Mouse (Mus musculus) forebrain, embryonic 14.5 days (tissue): ENCODE data around the gene Lce3d. TPM values are rescaled to one million over a fixed set of nuclear protein-coding genes. Genes with fewer than 3 reads are reported as not detected.

Source experiments
- ATAC-seq: fragments of 200-750 bp; cut with Nextera tagmentation; 2 replicates; pipeline ENCODE4 v1.8.0; 2017; ENCODE audit warnings: mild to moderate bottlenecking, moderate library complexity
- DNase-seq: peaks from one replicate; pipeline ENCODE4 v3.0.0-alpha.2; 2015; ENCODE audit warnings: low spot score
- H3K27ac ChIP-seq: fragments of 300-500 bp; sonication (generic); 2 replicates; pipeline ENCODE4 v1.5.1; 2014; ENCODE audit warnings: low read depth, mild to moderate bottlenecking, control low read depth, low read length, moderate library complexity
- H3K27me3 ChIP-seq: fragments of 300-500 bp; sonication (generic); replicated peaks from 2 replicates; pipeline ENCODE4 v1.6.1; 2014; ENCODE audit warnings: low read length, control low read depth, mixed read lengths; ENCODE audit not compliant: control insufficient read depth, insufficient read depth
- H3K36me3 ChIP-seq: fragments of 300-500 bp; sonication (generic); 2 replicates; pipeline ENCODE4 v1.6.1; 2014; ENCODE audit warnings: low read length, control low read depth; ENCODE audit not compliant: control insufficient read depth, insufficient read depth
- H3K4me1 ChIP-seq: fragments of 300-500 bp; sonication (generic); 2 replicates; pipeline ENCODE4 v1.6.1; 2014; ENCODE audit warnings: antibody characterized with exemption, low read length, control low read depth; ENCODE audit not compliant: control insufficient read depth, insufficient read depth
- H3K4me2 ChIP-seq: fragments of 300-500 bp; sonication (generic); 2 replicates; pipeline ENCODE4 v1.6.1; 2014; ENCODE audit warnings: mild to moderate bottlenecking, control low read depth, low read length
- H3K4me3 ChIP-seq: fragments of 300-500 bp; sonication (generic); 2 replicates; pipeline ENCODE4 v1.5.1; 2014; ENCODE audit warnings: low read depth, low read length, control low read depth
- H3K9ac ChIP-seq: fragments of 300-500 bp; sonication (generic); 2 replicates; pipeline ENCODE4 v1.6.1; 2014; ENCODE audit warnings: mild to moderate bottlenecking, low read length, control low read depth, moderate library complexity
- H3K9me3 ChIP-seq: fragments of 300-500 bp; sonication (generic); replicated peaks from 2 replicates; pipeline ENCODE4 v1.6.1; 2016; ENCODE audit warnings: low read length, control low read depth, mixed read lengths; ENCODE audit not compliant: control insufficient read depth
- WGBS: fragments of 180-500 bp; shearing (Covaris S2); extraction: QIAGEN DNeasy Blood & Tissue Kit; methylation state at CpG from one replicate; pipeline ENCODE4 v1.1.7; 2014; 5-methylcytosine and 5-hydroxymethylcytosine counted together
- polyA plus RNA-seq: library from polyadenylated mRNA; unstranded; fragments of >200 nt; fragmentation: Nextera tagmentation; extraction: Ambion mirVana; gene quantifications from 2 replicates; pipeline ENCODE4 v1.2.1, GENCODE M21; 2014

Lce3d gene
- not detected in 2 replicates for polyA plus RNA-seq

GRCm38 (mm10) chr3:92957090-92957489 is at the start of gene Lce3d:
Lce3d (plus strand) TSS chr3:92957390.
- Histone ChIP-seq H3K4me3 (no peak within 1 kb of the TSS), H3K27me3 (no peaks in the 10 kb centered on the region), H3K9me3 (no peaks in the 10 kb centered on the region), H3K4me1 (no peaks in the 10 kb centered on the region), H3K4me2 (no peak within 1 kb of the TSS), H3K36me3 (no peaks in the 10 kb centered on the region), H3K27ac (no peak within 1 kb of the TSS), H3K9ac (no peak within 1 kb of the TSS)
- 92% methylated on average over 1 of the region's 1 CpGs for WGBS
- DNase-seq (no peak), ATAC-seq (no peak)

DNA sequence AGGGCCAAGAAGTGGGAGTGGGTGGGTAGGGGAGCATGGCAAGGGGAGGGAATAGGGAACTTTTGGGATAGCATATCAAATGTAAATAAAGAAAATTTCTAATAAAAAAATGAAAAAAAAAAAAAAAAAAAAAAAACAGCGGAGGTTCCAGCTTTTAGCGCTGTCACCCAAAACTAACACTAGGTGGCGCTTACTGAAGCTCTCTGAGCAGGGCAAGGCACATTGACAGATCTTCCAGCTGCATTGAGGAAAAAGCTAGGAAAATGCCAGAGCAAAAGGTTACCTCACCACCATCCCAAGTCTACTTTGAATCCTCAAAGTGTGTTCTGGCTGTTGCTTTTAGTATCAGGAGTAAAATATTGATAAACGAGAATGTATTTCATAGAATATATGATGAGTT is 49.6 kb upstream of the Lce3d start:
- Histone ChIP-seq H3K4me1 (no peaks in the 10 kb centered on the region), H3K27me3 (no peaks in the 10 kb centered on the region), H3K27ac (no peak overlapping the region), H3K4me2 (no peak overlapping the region), H3K4me3 (no peak overlapping the region), H3K36me3 (no peaks in the 10 kb centered on the region), H3K9ac (no peak overlapping the region), H3K9me3 (no peaks in the 10 kb centered on the region)
- DNase-seq (peak; percentile 74), ATAC-seq (0 out of 2 replicates have a peak, but pooled peaks have one; percentile 54)
- 33% methylated on average over 4 of the region's 4 CpGs for WGBS

- Histone ChIP-seq H3K27me3 (no peaks in the 10 kb centered on the region), H3K9ac (no peak overlapping the region), H3K27ac (no peak overlapping the region), H3K36me3 (no peaks in the 10 kb centered on the region), H3K4me2 (no peak overlapping the region), H3K4me3 (no peak overlapping the region), H3K9me3 (no peaks in the 10 kb centered on the region), H3K4me1 (no peaks in the 10 kb centered on the region)
- DNase-seq (peak; percentile 51), ATAC-seq (no peak)
- WGBS: 66% methylated on average over 4 of the region's 4 CpGs
These were observed 36.8 kb upstream of the Lce3d start for GRCm38 (mm10) chr3:92920364-92920763.

- H3K9me3 ChIP-seq: no peaks in the 10 kb centered on the region
- 74% methylated on average over 2 of the region's 2 CpGs for WGBS
- no peak for ATAC-seq
These were observed 31.1 kb upstream of the Lce3d start, which contains the start of gene Lce3a for GRCm38 (mm10) chr3:92926130-92926529. Lce3a (minus strand) TSS chr3:92926230.

GRCm38 (mm10) chr3:92932679-92933078 is 24.5 kb upstream of the Lce3d start, which contains the start of gene Lce3b:
Lce3b (plus strand) TSS chr3:92932979.
- no peaks in the 10 kb centered on the region for H3K9me3 ChIP-seq
- no peak within 1 kb of the TSS for H3K9ac ChIP-seq
- H3K27me3 ChIP-seq: no peaks in the 10 kb centered on the region
- ATAC-seq: no peak
- WGBS: 60% methylated on average over 2 of the region's 2 CpGs
- H3K4me3 ChIP-seq: no peak within 1 kb of the TSS
- no peaks in the 10 kb centered on the region for H3K4me1 ChIP-seq
- no peak for DNase-seq
- H3K36me3 ChIP-seq: no peaks in the 10 kb centered on the region
- no peak within 1 kb of the TSS for H3K27ac ChIP-seq
- no peak within 1 kb of the TSS for H3K4me2 ChIP-seq

More at GRCm38 (mm10) chr3:92926130-92926529, 31.1 kb upstream of the Lce3d start, which contains the start of gene Lce3a:
- no peak for DNase-seq
- Histone ChIP-seq H3K27ac (no peak within 1 kb of the TSS), H3K4me1 (no peaks in the 10 kb centered on the region), H3K4me3 (no peak within 1 kb of the TSS), H3K36me3 (no peaks in the 10 kb centered on the region), H3K27me3 (no peaks in the 10 kb centered on the region), H3K9ac (no peak within 1 kb of the TSS), H3K4me2 (no peak within 1 kb of the TSS)

GRCm38 (mm10) chr3:92944186-92944585 is 13.0 kb upstream of the Lce3d start, which contains the start of gene Lce3c:
Lce3c (plus strand) TSS chr3:92944486.
- WGBS: 79% methylated on average over 1 of the region's 1 CpGs
- no peak for ATAC-seq

DNA sequence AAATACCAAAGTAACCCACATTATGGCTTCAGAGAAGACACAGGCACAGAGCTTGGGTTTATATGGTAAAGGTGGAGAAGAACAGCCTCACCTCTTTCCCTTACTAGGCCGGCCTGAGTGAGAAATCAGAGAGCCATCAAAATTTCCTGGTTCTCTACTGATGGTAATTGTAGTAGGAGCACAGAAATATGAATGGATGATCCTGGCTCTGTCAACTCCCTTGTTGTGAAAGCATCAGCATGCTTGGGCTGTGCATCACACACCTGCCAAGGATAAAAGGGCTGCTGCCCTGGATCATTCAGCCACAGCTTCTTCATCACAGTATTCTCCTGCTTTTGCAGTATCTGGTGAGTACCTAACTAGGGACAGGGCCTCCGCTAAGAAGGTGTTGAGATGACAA is 9.6 kb downstream of the Lce3d start, which contains the start of gene Lce3e:
Gene Lce3e, plus strand, starts transcription at position 301 of the 400 bp plus-strand sequence.
- WGBS: 93% methylated on average over 2 of the region's 2 CpGs
- Histone ChIP-seq H3K9me3 (no peaks in the 10 kb centered on the region), H3K4me3 (no peak within 1 kb of the TSS), H3K27ac (no peak within 1 kb of the TSS), H3K36me3 (no peaks in the 10 kb centered on the region), H3K27me3 (no peaks in the 10 kb centered on the region), H3K4me1 (no peaks in the 10 kb centered on the region), H3K4me2 (no peak within 1 kb of the TSS), H3K9ac (no peak within 1 kb of the TSS)
- DNase-seq (no peak), ATAC-seq (no peak)

More at GRCm38 (mm10) chr3:92944186-92944585, 13.0 kb upstream of the Lce3d start, which contains the start of gene Lce3c:
- no peak within 1 kb of the TSS for H3K9ac ChIP-seq
- H3K9me3 ChIP-seq: no peaks in the 10 kb centered on the region
- no peak within 1 kb of the TSS for H3K27ac ChIP-seq
- no peaks in the 10 kb centered on the region for H3K36me3 ChIP-seq
- DNase-seq: no peak
- no peaks in the 10 kb centered on the region for H3K27me3 ChIP-seq
- no peak within 1 kb of the TSS for H3K4me3 ChIP-seq
- no peak within 1 kb of the TSS for H3K4me2 ChIP-seq
- no peaks in the 10 kb centered on the region for H3K4me1 ChIP-seq

DNA sequence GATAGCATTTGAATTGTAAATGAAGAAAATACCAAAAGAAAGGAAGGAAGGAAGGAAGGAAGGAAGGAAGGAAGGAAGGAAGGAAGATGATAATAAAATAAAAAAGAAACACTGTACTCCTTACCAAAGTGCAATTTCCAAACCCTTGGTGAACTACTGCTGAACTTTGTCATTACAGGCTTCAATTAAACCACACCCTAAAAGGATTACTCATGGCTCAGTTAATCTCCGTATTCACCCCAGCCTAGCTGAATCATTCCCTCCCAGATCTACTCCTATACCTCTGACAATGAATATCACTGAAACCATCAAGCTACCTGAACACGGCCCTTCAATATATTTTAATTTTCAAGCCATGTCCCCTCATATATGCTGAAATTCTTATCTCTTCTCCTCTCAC is 21.3 kb downstream of the Lce3d start:
- WGBS: 85% methylated on average over 2 of the region's 2 CpGs

DNA sequence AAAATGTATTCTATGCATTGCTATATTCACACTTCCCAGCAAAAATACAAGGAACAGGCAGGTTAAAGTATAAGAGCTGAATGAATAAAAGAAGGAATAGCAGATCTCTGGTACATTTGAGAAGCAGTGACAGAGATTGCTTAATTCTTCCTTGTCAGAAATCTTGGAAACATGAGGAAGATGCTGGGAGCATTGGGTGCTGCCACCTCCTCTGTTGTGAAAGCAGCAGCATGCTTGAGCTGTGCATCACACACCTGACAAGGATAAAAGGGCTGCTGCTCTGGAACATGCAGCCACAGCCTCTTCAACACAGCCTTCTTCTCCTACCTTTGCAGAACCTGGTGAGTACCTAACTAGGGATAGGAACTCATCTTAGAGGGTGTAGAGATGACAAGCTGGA is 34.7 kb downstream of the Lce3d start, which contains the start of gene Lce3f:
Gene Lce3f, plus strand, starts transcription at position 301 of the 400 bp plus-strand sequence.
- no peaks in the 10 kb centered on the region for H3K36me3 ChIP-seq
- no peak for DNase-seq
- no peak for ATAC-seq
- H3K4me3 ChIP-seq: no peak within 1 kb of the TSS
- H3K27me3 ChIP-seq: no peaks in the 10 kb centered on the region
- no peaks in the 10 kb centered on the region for H3K9me3 ChIP-seq
- no peak within 1 kb of the TSS for H3K4me2 ChIP-seq
- H3K4me1 ChIP-seq: no peaks in the 10 kb centered on the region
- H3K27ac ChIP-seq: no peak within 1 kb of the TSS
- H3K9ac ChIP-seq: no peak within 1 kb of the TSS

More for the DNA sequence above, 21.3 kb downstream of the Lce3d start:
- H3K9ac ChIP-seq: no peak overlapping the region
- no peak overlapping the region for H3K4me3 ChIP-seq
- H3K27ac ChIP-seq: no peak overlapping the region
- H3K36me3 ChIP-seq: no peaks in the 10 kb centered on the region
- no peaks in the 10 kb centered on the region for H3K27me3 ChIP-seq
- no peak overlapping the region for H3K4me2 ChIP-seq
- no peak for DNase-seq
- H3K9me3 ChIP-seq: no peaks in the 10 kb centered on the region
- no peaks in the 10 kb centered on the region for H3K4me1 ChIP-seq
- ATAC-seq: no peak
